Mouse (Mus musculus): Measurements from ENCODE around the gene Zmiz1.

Zmiz1 gene

GRCm38 (mm10) chr14:25489336-25490078, 30.5 kb downstream of the Zmiz1 start:
- DNase-seq (ENCODE audit: extremely low read depth, insufficient read length, low spot score) = no peak

- no peak for DNase-seq (ENCODE audit: extremely low read depth, insufficient read length, low spot score)
These were observed 33.0 kb downstream of the Zmiz1 start for GRCm38 (mm10) chr14:25491961-25492360.

DNA sequence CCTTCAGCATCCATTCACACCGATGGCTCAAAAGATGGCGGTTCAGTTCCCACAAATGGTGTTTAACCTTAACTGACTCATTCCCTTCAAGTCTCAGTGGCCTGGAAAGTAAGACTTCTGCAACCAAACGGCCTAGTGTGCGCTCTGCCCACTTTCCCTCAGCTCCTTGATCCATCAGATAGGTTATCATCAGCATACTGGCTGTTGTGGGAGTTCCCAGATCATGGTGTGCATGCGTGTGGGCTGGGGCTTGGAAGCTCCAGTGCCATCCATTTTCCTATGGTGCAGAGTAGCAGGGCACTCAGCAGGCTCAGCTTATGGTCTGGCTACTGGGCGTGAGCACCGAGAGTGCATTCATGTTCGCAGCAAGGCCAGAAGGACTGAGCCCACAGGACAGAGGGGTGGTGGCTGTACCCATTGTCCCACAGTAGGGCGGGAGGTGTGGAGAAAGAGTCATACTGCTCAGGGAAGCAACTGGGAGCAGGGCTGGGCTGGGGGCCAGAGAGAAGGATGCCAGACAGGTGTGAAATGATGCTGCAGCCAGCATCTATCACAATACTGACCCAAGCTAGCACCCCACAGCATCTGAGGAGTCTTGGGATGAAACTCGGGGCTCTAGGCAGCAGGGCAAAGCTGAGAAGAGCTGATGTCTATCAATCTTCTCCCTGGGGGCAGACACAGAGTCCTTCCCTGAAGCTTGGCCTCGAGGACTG, 33.7 kb downstream of the Zmiz1 start:
- DNase-seq (ENCODE audit: extremely low read depth, insufficient read length, low spot score) = no peak

DNA sequence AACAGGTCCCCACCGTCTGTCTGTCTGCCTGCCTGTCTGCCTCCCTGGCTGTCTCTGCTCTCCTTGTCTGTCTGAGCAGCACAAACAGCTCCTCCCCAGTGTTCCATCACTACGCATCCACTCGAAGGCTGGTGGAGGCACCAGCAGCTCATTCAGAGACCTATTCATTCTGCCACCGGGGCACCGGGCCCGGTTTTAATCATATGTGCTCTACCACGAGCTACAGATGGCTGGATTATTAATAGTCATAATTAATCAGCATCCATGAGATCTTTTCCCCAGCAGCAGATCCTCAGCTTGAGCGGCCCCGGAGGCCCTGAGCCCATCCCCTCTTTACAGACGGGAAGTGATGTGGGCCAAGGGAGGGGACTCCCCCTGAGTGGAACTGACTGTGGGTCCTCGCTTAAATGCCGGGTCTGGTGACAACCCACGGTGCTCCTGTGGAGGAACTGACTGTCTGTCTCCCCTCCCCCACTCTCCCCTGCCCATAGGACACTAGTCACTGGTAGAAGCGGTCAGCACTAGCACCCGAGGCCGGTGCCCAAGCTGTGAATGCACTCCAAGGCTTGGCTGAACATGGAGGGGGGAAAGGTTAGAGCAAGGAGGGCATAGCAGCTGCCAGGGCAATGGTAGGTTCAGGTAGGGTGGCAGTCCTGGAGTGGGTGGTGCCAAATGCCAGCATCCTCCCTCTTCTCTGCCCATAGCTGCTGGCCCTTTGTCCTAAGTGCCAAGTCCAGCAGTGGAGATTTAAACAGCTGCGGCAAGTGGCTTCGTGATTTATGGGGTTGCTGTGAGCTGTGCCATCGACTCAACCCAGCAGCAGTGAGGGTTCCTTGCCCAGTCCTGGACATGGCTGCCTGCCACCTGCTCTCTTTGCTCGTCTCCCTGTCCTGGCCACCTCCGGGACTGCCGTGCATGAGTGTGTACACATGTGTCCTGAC, 34.6 kb downstream of the Zmiz1 start:
- DNase-seq (ENCODE audit: extremely low read depth, insufficient read length, low spot score) = peak; percentile 50

GRCm38 (mm10) chr14:25494778-25495177, 35.8 kb downstream of the Zmiz1 start:
- no peak for DNase-seq (ENCODE audit: extremely low read depth, insufficient read length, low spot score)

- DNase-seq (ENCODE audit: extremely low read depth, insufficient read length, low spot score) = peak; percentile 84
These were observed 37.1 kb downstream of the Zmiz1 start for GRCm38 (mm10) chr14:25496116-25496515.

GRCm38 (mm10) chr14:25496989-25497388, 38.0 kb downstream of the Zmiz1 start:
- DNase-seq (ENCODE audit: extremely low read depth, insufficient read length, low spot score) = peak; percentile 57

DNA sequence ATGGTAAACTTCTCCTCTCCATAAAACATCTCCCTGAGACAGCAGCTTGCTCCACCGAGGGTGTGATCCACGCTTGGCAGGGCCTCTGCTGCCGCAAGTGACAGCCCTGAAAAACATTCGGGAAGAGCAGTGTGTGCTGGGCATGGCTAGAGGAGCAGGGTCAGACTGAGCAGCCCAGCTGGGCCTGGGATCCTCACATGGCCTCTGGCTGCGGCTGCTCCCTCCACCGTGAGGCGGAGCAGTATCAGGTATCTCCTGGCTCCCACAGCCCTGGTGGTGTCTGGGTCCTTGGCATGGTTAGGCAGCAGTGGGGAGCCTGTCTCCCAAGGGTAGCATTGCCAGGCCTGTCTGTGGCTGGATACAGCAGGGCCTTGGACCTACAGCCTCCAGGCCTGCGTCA, 38.6 kb downstream of the Zmiz1 start:
- DNase-seq (ENCODE audit: extremely low read depth, insufficient read length, low spot score) = peak; percentile 81

- DNase-seq (ENCODE audit: extremely low read depth, insufficient read length, low spot score) = no peak
These were observed 39.4 kb downstream of the Zmiz1 start for GRCm38 (mm10) chr14:25498367-25498766.

- DNase-seq (ENCODE audit: extremely low read depth, insufficient read length, low spot score) = no peak
These were observed 40.5 kb downstream of the Zmiz1 start for GRCm38 (mm10) chr14:25499526-25499925.

GRCm38 (mm10) chr14:25500511-25501120, 41.6 kb downstream of the Zmiz1 start:
- no peak for DNase-seq (ENCODE audit: extremely low read depth, insufficient read length, low spot score)

- no peak for DNase-seq (ENCODE audit: extremely low read depth, insufficient read length, low spot score)
These were observed 42.5 kb downstream of the Zmiz1 start for GRCm38 (mm10) chr14:25501481-25501880.

- DNase-seq (ENCODE audit: extremely low read depth, insufficient read length, low spot score) = no peak
These were observed 43.4 kb downstream of the Zmiz1 start for GRCm38 (mm10) chr14:25502355-25502754.

- no peak for DNase-seq (ENCODE audit: extremely low read depth, insufficient read length, low spot score)
These were observed 45.3 kb downstream of the Zmiz1 start for GRCm38 (mm10) chr14:25504241-25504640.

DNA sequence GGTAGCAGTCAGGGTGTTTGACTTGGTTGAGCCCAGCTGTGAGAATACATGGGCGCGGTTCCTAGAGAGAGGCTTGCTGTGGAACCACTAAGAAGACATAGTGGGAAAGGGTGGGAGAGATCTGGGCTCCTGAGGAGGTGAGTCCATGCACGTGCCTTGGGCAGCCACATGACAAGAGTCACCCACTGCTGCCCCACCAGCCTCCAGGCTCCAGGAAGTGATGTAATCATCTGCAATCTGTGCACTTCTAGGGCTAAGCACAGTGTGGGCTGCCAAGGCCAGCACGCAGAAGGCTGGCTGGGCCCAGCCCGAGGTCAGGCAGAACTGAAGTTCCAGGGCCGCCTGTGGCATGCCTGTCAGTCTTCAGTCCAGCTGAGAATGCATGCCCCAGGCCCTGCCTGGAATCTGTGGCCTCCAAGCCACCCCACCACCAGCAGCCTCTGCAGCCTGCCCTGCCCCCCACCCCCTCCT, 46.3 kb downstream of the Zmiz1 start:
- DNase-seq (ENCODE audit: extremely low read depth, insufficient read length, low spot score) = peak; percentile 64

GRCm38 (mm10) chr14:25508111-25508756, 49.2 kb downstream of the Zmiz1 start:
- DNase-seq (ENCODE audit: extremely low read depth, insufficient read length, low spot score) = no peak

- DNase-seq (ENCODE audit: extremely low read depth, insufficient read length, low spot score) = no peak
These were observed 49.8 kb downstream of the Zmiz1 start for GRCm38 (mm10) chr14:25508757-25509139.

DNA sequence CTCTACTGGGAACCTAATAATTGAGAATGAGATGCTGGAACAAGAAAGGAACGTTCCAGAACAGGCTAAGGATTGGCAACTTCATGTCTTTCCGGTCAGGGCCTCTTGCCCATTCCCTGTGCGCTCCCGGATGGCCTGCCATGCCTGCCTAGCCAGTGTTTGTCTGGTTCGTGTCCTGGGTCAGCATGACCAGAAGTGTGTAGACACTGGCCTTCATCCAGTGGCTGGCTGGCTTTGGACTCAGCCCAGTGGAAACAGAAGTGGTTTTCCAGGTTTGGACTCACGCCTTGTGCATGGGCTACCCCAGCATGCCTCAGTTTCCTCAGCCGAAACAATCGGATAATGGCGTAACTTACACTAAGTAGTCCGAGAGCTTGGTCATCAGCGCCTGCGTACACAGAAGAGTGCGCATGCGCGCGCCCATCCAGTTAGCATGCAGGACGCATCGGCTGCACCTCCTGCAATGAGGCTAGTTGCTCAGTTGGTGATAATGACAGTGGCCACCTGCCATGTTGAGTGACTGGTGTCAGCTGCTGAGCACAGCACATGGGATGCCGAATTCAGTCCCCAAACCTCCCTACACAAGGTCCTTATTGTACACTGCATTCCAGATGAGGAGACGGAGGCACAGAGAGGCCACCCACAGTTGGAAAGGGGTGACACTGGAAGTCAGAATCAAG, 50.6 kb downstream of the Zmiz1 start:
- no peak for DNase-seq (ENCODE audit: extremely low read depth, insufficient read length, low spot score)

- DNase-seq (ENCODE audit: extremely low read depth, insufficient read length, low spot score) = no peak
These were observed 51.4 kb downstream of the Zmiz1 start for GRCm38 (mm10) chr14:25510362-25510761.
